Mouse (Mus musculus): ENCODE measurements around the gene Fam129a. TPM values are rescaled to one million over a fixed set of nuclear protein-coding genes. Genes with fewer than 3 reads are reported as not detected.

Gene Fam129a
- polyA plus RNA-seq, 1 experiment from 2014 or later = 0.77 TPM

DNA sequence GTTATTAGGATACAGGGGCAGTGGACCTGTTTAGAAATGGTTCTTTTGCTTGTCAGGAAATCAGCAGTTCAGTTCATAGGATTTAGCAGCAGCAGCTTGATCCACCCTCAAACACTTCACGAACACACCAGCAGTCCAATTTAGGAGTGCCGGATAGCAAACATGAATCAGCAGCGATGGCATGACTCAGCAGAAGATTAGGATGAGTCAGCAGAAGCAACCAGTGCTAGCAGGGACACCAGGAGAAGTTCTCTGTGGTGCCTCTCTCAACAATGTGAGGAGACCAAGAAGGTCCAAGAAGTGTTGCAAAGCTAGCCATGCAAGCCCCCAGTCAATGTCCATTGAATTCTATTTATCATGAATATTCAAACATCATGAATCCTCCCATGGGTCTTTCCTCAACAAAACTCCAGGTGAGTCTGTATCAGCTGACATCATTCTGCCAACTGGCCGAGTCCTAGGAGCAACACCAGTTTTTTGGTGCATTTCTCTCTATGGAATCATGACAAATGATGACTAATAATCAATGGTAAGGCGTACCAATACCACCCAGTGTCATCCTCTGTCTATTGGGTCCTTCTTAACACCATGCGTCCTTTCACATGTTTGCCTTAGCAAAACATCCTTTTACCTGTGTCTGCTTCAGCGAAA, 45.7 kb downstream of the Fam129a start:
- WGBS = 89% methylated on average over 7 of the region's 7 CpGs
- no peak overlapping the region for H3K4me3 ChIP-seq
- no peak overlapping the region for H3K27ac ChIP-seq
- no peaks in the 10 kb centered on the region for H3K27me3 ChIP-seq (replicated peaks)
- no peak overlapping the region for H3K9ac ChIP-seq
- H3K9me3 ChIP-seq = no peaks in the 10 kb centered on the region
- no peak for ATAC-seq (replicated peaks)
- no peaks in the 10 kb centered on the region for H3K36me3 ChIP-seq (replicated peaks)
- no peaks in the 10 kb centered on the region for H3K4me1 ChIP-seq
- H3K4me2 ChIP-seq = no peak overlapping the region

DNA sequence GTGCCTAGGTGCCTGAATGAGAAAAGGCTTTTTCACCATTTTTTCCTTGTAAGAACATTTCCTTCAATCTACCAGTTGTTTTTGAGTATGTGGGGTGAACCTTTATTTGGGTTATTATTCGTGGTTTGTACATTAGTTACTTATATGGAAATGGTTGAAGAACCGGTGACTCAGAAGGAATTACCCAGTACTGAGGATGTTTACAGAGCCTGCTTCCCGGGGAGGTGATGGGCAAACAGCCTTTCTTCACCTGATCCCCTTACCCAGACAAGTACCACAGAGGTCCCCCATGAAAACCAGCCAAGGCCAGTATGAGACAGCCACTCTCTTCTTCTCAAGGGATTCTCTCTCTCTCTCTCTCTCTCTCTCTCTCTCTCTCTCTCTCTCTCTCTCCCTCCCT, 47.3 kb downstream of the Fam129a start:
- no peak for ATAC-seq (replicated peaks)
- H3K9ac ChIP-seq = no peak overlapping the region
- H3K4me2 ChIP-seq = no peak overlapping the region
- no peak overlapping the region for H3K27ac ChIP-seq
- 82% methylated on average over 3 of the region's 3 CpGs for WGBS
- no peaks in the 10 kb centered on the region for H3K36me3 ChIP-seq (replicated peaks)
- H3K4me1 ChIP-seq = no peaks in the 10 kb centered on the region
- H3K9me3 ChIP-seq = no peaks in the 10 kb centered on the region
- no peak overlapping the region for H3K4me3 ChIP-seq
- no peaks in the 10 kb centered on the region for H3K27me3 ChIP-seq (replicated peaks)

DNA sequence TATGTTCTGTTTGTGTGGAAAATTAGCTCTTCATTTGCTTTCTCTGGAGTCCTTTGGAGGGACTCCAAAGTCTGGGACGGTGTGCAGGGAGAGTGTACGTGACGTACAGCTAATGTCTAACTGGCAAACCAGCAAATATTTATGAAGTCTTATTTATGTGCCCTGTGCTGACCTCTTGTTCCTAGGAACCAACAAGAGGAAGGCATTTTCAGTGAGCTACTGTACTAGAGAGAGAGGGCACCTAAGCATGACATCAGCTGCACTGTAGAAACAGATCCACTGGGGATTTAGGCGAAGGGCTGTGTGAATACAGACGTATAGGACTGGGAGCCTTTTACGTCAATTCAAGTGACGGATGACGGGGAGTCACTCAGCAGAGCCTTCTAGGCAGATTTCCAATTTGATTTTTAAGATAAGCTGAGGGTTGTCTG, 48.3 kb downstream of the Fam129a start:
- no peaks in the 10 kb centered on the region for H3K27me3 ChIP-seq (replicated peaks)
- H3K9ac ChIP-seq = no peak overlapping the region
- no peak overlapping the region for H3K4me3 ChIP-seq
- H3K27ac ChIP-seq = no peak overlapping the region
- WGBS = 75% methylated on average over 8 of the region's 8 CpGs
- no peaks in the 10 kb centered on the region for H3K4me1 ChIP-seq
- H3K36me3 ChIP-seq (replicated peaks) = no peaks in the 10 kb centered on the region
- ATAC-seq (replicated peaks) = no peak
- H3K9me3 ChIP-seq = no peaks in the 10 kb centered on the region
- H3K4me2 ChIP-seq = no peak overlapping the region

DNA sequence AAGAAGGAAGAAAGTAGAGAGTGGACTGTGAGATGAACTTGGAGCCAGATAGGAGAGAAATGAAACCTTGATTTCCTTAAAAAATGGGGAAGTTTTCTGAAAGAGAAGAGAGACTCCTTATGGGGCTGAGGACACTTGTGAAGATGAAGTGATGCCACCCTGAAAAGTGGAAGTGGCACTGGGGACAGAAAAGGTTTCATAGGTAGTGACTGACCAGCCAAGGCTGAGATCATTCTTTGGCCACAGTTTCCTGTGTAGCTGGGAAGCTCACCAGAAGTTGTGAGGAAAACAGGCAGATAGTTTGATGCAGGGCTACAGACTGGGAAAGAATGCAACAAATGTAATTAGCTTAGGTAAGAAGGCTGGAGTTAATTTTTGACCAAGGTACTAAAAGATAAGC, 49.7 kb downstream of the Fam129a start:
- Histone ChIP-seq H3K27me3 (replicated peaks) (no peaks in the 10 kb centered on the region), H3K36me3 (replicated peaks) (no peaks in the 10 kb centered on the region), H3K4me2 (no peak overlapping the region), H3K4me3 (no peak overlapping the region), H3K9me3 (no peaks in the 10 kb centered on the region), H3K4me1 (no peaks in the 10 kb centered on the region), H3K27ac (no peak overlapping the region), H3K9ac (no peak overlapping the region)
- no peak for ATAC-seq (replicated peaks)

DNA sequence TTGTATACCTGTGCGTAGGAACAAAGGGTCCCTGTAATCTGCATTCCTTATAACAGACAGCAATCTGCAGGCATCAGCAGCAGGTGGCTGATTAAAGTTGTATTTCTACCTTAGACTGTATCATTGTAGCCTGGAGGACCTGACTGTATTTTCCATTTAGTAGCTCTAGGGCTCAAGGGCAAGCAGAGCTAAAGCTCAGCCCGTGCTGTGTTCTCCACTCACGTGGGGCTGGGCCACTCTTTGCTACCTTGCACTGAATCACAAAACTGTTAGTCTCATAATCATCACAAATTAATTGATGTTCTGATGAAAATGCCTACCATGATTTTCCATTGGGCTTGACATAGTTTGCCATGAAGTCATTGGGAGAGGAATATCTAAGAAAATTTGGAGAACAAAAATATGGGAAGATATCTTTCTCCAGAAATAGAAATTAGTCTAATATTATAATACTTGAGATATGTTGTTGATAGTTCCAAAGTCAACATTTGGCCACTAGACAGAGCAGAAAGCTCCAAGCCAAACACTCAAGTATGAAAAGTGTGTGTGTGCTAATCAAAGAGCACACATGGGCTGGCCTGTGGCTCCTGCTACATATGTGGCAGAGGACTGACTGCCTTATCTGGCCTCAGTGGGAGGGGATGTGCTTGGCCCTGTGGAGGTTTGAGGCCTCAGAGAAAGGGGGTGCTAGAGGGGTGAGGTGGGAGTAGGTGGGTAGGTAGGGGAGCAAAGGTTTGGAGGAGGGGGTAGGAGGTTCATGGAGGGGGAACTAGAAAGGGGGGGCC, 53.6 kb downstream of the Fam129a start:
- no peaks in the 10 kb centered on the region for H3K9me3 ChIP-seq
- H3K9ac ChIP-seq = no peak overlapping the region
- no peaks in the 10 kb centered on the region for H3K27me3 ChIP-seq (replicated peaks)
- H3K36me3 ChIP-seq (replicated peaks) = no peaks in the 10 kb centered on the region
- no peak overlapping the region for H3K27ac ChIP-seq
- 74% methylated on average over 3 of the region's 3 CpGs for WGBS
- no peak overlapping the region for H3K4me2 ChIP-seq
- no peak for ATAC-seq (replicated peaks)
- no peak overlapping the region for H3K4me3 ChIP-seq
- peaks cover 3% of the 10 kb centered on the region; the same call in 1 of the 2 replicates for H3K4me1 ChIP-seq

DNA sequence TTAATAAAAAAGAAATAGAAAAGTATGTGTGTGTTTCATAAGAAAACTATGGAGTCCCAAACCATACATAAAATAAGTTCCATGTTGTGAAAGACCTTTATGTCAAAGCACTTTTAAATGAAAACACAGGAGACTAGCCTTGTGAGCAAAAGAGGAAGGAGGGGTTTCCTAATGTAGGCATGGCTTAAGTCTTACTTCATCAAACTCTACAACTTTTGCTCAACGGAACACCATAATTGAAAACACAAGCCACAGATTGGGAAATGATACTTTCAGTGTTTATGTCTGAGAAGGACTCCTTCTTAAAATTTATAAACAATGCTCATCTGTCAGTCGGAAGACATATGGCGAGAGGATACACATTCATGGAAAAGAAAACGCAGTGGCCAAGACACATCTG, 54.3 kb downstream of the Fam129a start:
- ATAC-seq (replicated peaks) = no peak
- Histone ChIP-seq H3K36me3 (replicated peaks) (no peaks in the 10 kb centered on the region), H3K9me3 (no peaks in the 10 kb centered on the region), H3K27ac (no peak overlapping the region), H3K4me3 (no peak overlapping the region), H3K4me2 (no peak overlapping the region), H3K4me1 (peaks cover 3% of the 10 kb centered on the region; the same call in 1 of the 2 replicates), H3K9ac (no peak overlapping the region), H3K27me3 (replicated peaks) (no peaks in the 10 kb centered on the region)
- 95% methylated on average over 4 of the region's 4 CpGs for WGBS

DNA sequence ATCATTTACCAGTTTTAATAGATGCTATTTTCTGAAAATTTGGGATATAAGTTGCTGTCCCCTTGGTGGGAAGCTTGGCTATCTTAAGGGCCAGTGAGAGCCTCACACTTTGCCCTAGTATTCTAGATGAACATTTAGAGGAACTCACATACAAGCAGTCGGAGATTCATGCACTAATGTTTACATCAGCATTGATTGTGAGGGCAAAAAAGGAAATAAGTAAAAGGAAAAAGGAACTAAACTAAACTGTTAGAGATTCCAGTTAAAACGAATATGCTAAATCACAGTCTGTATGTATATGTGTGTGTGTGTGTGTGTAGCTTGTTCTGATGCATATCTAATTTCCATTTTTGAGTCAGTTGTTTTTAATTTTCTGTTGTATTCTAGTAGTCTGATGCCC, 54.7 kb downstream of the Fam129a start:
- Histone ChIP-seq H3K27me3 (replicated peaks) (no peaks in the 10 kb centered on the region), H3K27ac (no peak overlapping the region), H3K4me3 (no peak overlapping the region), H3K4me1 (peaks cover 3% of the 10 kb centered on the region; the same call in 1 of the 2 replicates), H3K9ac (no peak overlapping the region), H3K4me2 (no peak overlapping the region), H3K9me3 (no peaks in the 10 kb centered on the region), H3K36me3 (replicated peaks) (no peaks in the 10 kb centered on the region)
- WGBS = 86% methylated on average over 2 of the region's 2 CpGs
- no peak for ATAC-seq (replicated peaks)

DNA sequence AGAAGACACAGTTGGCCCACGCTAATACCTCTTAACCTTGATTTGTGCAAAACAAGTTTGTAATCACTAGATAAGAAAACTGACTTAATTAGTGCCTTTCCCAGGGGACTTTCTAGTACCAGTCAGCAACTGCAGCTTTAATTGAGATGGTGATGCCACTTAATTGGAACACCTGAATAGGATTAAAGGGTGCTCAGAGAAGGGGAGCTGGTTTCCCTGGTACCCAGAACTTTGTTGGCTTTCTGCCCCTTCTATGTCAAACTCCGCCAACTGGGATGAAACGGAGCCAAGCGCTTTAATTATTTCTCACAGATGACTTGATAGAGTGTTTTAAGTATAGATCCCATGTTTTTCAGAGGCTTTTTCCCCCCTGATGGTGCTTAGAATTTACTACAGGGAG, 55.6 kb downstream of the Fam129a start:
- Histone ChIP-seq H3K9me3 (no peaks in the 10 kb centered on the region), H3K36me3 (replicated peaks) (no peaks in the 10 kb centered on the region), H3K4me2 (no peak overlapping the region), H3K4me1 (peaks cover 9% of the 10 kb centered on the region; the same call in 1 of the 2 replicates), H3K27ac (no peak overlapping the region), H3K9ac (no peak overlapping the region), H3K4me3 (no peak overlapping the region), H3K27me3 (replicated peaks) (no peaks in the 10 kb centered on the region)
- WGBS = 46% methylated on average over 4 of the region's 4 CpGs
- no peak for ATAC-seq (replicated peaks)

DNA sequence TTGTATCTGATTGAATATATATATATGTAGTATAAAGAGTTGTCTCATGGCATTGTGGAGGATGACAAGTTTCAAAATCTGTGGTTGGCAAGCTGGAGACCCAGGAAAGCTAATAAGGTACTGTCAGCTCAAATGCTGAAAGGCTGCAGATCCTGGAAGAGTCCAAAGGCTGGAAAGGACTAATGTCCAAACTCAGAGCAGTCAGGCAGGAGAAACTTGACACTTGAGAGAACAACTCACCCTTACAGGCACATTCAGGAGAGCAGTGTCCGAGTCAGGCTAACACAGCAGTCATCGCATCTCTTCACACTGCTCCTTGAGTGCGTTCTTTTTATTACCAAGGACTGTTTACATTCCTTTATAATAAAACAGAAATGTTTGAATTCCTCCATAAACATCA, 56.2 kb downstream of the Fam129a start:
- WGBS = 56% methylated on average over 3 of the region's 3 CpGs
- no peak overlapping the region for H3K4me2 ChIP-seq
- no peak overlapping the region for H3K4me3 ChIP-seq
- no peaks in the 10 kb centered on the region for H3K36me3 ChIP-seq (replicated peaks)
- no peak overlapping the region for H3K9ac ChIP-seq
- no peak for ATAC-seq (replicated peaks)
- no peak overlapping the region for H3K27ac ChIP-seq
- H3K4me1 ChIP-seq = peaks cover 10% of the 10 kb centered on the region; the same call in 1 of the 2 replicates
- no peaks in the 10 kb centered on the region for H3K9me3 ChIP-seq
- no peaks in the 10 kb centered on the region for H3K27me3 ChIP-seq (replicated peaks)

DNA sequence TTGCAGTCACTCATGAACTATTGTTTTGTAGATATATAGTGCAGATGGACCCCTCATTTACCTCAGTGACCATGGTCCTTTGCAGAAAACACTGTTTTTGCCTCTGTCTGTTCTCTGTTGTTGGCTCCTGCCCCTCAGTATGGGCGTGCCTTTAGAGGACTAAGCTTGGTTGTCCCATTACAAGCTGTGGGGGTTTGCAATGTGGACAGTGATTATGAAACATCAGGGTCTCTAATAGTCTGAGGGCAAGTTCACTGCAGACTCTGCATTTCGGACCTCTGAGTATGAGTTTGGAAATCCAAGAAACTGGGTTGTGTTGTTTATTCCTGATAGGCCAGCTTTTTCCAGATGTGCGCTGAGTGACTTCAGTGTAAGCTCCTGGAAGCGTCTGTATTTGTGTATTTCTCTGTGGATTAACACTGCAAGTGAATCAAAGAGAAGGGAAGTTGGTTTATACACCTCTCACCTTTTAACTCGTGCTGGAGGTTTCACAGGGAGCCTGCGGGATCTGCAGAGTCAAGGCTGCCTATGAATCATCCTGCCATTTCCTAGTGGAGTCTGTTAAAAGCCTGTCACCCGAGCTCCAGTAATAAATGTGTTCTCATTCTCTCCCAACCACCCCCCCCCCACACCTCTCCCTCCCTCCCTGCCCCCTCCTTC, 58.7 kb downstream of the Fam129a start:
- ATAC-seq (replicated peaks) = peak; percentile 42; the same call in 1 of the 2 replicates
- WGBS = 48% methylated on average over 7 of the region's 7 CpGs
- Histone ChIP-seq H3K9me3 (no peaks in the 10 kb centered on the region), H3K4me2 (no peak overlapping the region), H3K4me1 (peaks cover 10% of the 10 kb centered on the region; the same call in 1 of the 2 replicates), H3K36me3 (replicated peaks) (no peaks in the 10 kb centered on the region), H3K9ac (no peak overlapping the region), H3K27me3 (replicated peaks) (no peaks in the 10 kb centered on the region), H3K27ac (no peak overlapping the region), H3K4me3 (no peak overlapping the region)

DNA sequence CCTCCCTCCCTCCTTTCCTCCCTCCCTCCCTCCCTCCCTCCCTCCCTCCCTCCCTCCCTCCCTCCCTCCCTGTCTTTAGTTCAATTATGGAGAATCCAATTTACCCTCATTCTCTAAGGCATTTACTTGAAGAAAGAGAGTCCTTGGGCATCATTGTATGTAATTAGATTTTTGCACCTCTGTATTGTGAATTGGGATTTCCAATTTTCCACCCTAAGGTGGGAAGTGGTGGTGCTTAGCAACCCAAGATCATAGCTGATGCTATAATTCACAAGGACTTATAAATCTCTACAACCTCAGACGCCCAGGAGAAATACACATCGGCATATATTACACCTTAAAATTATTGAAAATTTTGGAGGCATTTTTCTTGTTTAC, 59.3 kb downstream of the Fam129a start:
- WGBS = 59% methylated on average over 2 of the region's 2 CpGs
- Histone ChIP-seq H3K4me3 (no peak overlapping the region), H3K27me3 (replicated peaks) (no peaks in the 10 kb centered on the region), H3K9ac (no peak overlapping the region), H3K36me3 (replicated peaks) (no peaks in the 10 kb centered on the region), H3K27ac (no peak overlapping the region), H3K9me3 (no peaks in the 10 kb centered on the region), H3K4me1 (peaks cover 10% of the 10 kb centered on the region; the same call in 1 of the 2 replicates), H3K4me2 (no peak overlapping the region)
- 0 out of 2 replicates have a peak, but pooled peaks have one; percentile 34 for ATAC-seq (replicated peaks)

DNA sequence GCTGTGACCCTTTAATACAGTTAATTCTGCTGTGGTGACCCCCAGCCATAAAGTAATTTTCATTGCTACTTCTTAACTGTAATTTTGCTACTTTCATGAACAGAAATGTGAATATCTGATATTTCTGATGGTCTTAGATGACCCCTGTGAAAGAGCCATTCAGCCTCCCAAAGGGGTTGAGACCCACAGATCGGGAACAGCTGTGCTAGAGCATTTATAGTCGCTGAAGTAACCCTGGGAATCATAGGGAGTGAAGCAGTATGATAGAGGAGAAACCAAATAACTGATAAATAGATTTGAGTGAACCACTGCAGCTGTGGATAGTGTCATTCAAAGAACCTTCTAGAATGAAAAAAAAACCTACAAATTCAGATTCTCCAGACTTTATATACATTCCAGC, 60.1 kb downstream of the Fam129a start:
- WGBS = 46% methylated on average over 2 of the region's 2 CpGs
- Histone ChIP-seq H3K9me3 (no peaks in the 10 kb centered on the region), H3K36me3 (replicated peaks) (no peaks in the 10 kb centered on the region), H3K9ac (no peak overlapping the region), H3K4me1 (peaks cover 10% of the 10 kb centered on the region; the same call in 1 of the 2 replicates), H3K4me3 (no peak overlapping the region), H3K27ac (no peak overlapping the region), H3K27me3 (replicated peaks) (no peaks in the 10 kb centered on the region), H3K4me2 (no peak overlapping the region)
- no peak for ATAC-seq (replicated peaks)

Measured in midbrain, embryonic 15.5 days (tissue).